Mouse (Mus musculus) naive thymus-derived CD4-positive, alpha-beta T cell, adult 2 months (primary cell): ENCODE results near the gene Sirt1.
A peak's percentile ranks its signal among the peaks of the same experiment; 100 is the strongest.
"Not testable (repeated sequence)": the region's sequence is repeated elsewhere in the genome, so short reads cannot be mapped to it uniquely, and the experiment has no call there.

Experiments
- DNase-seq: peaks from one replicate; pipeline ENCODE4 v3.0.0-alpha.2; 2011; ENCODE audit warnings: low read depth

Gene Sirt1

GRCm38 (mm10) chr10:63381498-63382280 lies at the start of gene Sirt1:
Sirt1 (minus strand) TSS chr10:63381704.
- DNase-seq, result peak; percentile 64

DNA sequence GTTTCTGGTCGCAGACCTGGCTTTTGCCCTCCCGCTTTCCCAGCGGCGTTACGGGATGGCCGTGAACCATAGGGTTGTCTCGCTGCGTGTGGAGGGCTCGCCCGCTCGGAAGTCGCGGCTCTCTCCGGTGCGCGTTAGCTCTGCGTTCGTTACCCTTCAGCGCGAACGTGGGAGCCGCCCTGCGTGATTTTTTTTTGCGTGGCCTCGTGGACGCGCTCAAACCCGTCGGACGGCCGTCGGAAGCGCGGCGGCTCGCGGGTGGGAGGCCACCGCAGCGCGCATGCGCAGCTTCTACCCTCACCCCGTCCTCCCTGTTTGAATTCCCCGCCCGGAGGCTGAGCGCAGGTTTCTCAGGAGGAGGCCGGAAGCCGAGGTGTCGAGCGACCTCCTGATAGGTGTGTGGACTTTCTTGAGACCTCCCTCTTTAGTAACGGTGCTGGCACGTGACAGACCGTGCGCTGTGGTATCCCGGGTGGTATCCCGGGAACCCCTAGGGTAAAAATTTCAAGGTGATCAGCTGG lies 48.3 kb upstream of the Sirt1 start, which contains the start of gene Ctnna3:
Ctnna3 (plus strand) TSS at position 314 of the 521 bp plus-strand sequence.
- peak; percentile 96 for DNase-seq

DNA sequence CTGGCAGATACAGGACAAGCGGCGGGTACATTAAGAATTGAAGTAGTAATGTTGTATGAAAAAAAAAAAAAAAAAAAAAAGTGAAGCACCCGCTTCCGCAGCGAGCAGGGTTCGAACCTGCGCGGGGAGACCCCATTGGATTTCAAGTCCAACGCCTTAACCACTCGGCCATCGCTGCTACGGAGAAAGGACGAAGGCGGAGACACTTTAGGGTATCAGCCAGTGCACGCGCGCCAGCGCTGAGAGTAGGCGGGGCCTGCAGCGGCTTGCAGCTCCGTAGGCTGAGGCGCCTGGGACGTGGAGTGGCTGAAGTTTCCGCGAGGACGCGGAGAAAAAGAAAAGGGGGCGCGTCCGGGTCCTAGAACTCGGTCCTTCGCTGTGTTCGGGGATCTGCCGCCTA lies 47.9 kb upstream of the Sirt1 start:
- peak; percentile 100 for DNase-seq

DNA sequence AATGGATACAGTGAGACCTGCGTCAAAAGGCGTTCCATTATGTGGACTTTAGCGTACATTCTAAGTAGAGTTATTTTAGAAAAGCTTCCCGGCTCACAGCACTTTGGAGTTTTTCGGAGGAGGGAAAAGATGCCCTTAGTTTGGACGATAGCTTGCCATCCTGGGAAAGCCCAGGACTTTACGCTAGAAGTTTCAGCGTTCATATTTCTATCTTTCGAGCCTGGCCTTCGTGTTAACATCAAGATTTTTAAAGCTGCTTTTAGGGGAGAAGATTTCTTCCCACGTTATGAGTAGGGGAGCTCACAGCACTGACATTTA lies 47.5 kb upstream of the Sirt1 start:
- no peak for DNase-seq

DNA sequence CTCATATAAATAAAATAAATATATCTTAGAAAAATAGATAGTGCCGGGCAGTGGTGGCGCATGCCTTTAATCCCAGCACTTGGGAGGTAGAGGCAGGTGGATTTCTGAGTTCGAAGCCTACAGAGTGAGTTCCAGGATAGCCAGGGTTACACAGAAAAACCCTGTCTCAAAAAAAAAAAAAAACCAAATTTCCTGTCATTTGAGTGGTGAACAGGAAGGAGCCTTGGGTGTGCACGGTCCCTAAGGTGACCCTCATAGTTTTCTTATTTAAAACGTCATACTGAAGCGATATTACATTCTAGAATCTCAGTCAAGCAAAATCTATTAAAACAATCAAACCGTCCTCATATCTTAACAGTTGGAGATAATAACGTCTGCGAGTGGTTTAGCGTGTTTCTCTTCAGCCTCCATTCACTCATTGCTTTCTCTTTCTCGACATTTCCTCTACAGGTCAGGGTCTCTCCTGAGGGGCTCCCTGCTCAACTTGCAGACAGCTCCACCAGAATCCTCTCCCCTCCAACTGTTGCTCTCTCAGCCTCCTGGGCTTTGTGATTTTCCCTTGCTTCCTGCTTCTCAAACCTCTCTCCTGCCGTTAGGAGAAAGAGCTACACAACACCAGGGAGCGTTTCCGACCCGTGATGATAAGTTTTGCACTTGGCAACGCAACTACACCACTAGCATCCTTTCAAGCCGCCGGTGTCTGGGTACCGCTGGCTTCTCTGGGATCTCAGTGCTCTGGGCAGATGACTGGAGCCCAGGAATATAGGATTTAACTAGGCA lies 46.9 kb upstream of the Sirt1 start:
- peak; percentile 77 for DNase-seq

GRCm38 (mm10) chr10:63427146-63427545 lies 45.6 kb upstream of the Sirt1 start:
- peak; percentile 6 for DNase-seq

- DNase-seq, result peak; percentile 78
Observed at GRCm38 (mm10) chr10:63424475-63424814, 42.9 kb upstream of the Sirt1 start.

GRCm38 (mm10) chr10:63423591-63424474 lies 42.3 kb upstream of the Sirt1 start:
- DNase-seq, result peak; percentile 6

- peak; percentile 4 for DNase-seq
Observed at GRCm38 (mm10) chr10:63422736-63422992, 41.2 kb upstream of the Sirt1 start.

DNA sequence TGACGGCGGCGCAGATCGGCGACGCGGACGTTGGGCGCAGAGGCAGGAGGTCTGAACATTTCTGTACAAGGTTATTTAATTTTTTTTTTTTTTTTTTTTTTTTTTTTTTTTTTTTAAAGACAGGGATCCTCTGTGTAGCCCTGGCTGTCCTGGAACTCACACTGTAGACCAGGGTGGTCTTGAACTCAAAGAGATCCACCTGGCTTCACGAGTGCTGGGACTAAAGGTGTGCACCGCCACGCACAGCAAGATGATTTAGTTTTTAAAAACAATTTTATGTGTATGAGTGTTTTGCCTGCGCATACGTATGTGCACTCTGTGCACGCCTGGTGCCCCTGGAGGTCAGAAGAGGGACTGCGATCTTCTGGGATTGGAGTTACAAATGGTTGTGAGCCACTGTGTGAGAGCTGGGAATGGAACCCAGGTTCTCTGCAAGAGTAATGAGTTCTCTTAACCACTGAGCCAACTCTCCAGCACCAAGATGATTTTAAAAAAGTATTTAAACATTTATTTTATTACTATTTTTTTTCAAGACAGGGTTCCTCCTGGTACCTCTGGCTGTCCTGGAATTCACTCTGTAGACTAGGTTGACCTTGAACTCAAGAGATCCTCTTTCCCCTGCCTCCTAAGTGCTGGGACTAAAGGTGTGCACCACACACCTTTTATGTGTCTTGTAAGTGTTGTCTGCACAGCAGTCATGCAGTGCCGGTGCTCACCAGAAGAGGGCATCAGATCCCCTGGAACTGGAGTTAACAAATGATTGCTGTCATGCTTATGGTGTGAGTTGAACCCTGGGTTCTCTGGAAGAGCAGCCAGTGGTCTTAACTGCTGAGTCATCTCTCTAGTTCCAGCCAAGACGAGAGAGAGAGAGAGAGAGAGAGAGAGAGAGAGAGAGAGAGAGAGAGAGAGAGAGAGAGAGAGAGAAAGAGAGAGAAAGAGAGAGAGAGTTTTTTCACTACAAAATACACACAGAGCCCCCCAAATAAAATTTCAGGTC lies 40.5 kb upstream of the Sirt1 start, which contains the start of gene Gm7075:
Gm7075 (minus strand) TSS at position 51 of the 997 bp plus-strand sequence.
- peak; percentile 69 for DNase-seq

DNA sequence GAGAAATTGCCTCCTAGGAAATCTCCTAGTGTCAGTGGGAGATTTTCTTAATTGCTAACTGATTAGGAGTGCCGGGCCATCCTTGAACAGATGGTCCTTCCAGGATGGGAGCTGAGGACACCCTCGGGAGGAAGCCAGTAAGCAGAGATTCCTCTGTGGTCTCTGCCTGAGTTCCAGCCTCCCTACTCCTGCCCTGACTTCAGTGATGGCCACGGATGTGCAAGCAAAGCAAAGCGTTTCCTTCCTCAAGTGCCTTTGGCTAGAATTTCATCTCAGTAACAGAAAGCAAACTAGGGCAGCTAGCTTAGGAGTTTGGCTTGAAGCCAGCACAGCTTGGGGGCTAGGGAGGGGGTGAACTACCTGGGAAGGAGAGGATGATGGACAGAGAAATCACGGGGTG lies 35.6 kb upstream of the Sirt1 start:
- DNase-seq, result no peak

DNA sequence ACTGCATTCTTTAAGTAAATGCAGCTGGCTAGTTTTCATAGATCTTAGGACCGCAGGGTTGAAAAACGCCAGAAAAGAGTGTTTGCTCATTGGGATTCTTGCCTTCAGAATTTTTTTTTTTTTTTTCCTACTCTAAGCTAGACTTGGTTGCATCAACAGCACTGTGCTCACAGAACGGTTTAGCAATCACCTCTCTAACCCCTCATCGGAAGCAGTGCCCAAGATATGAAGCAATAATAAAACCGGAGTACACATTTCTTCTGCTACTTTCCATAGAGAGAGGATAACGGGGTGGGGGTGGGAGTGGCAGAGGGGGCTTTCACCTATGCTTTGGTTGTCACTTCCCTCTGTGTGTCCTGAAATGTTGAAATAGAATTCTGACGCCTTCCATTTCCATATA lies 34.3 kb upstream of the Sirt1 start:
- DNase-seq, result no peak

GRCm38 (mm10) chr10:63415287-63415686 lies 33.8 kb upstream of the Sirt1 start:
- DNase-seq, result no peak

DNA sequence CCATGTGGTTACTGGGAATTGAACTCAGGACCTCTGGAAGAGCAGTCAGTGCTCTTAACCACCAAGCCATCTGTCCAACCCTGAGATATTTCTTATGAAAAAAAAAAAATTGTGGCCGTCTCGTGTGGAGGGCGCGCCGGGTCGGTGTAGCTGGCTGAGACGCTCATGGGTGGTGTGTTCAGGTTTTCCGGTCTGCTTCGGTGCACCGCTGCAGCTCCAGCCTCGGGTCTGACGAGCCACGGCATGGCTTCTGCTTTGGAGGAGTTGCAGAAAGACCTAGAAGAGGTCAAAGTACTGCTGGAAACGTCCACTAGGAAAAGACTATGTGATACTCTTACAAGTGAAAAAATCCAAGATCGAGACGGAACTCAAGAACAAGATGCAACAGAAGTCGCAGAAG lies 31.3 kb upstream of the Sirt1 start:
- no peak for DNase-seq

DNA sequence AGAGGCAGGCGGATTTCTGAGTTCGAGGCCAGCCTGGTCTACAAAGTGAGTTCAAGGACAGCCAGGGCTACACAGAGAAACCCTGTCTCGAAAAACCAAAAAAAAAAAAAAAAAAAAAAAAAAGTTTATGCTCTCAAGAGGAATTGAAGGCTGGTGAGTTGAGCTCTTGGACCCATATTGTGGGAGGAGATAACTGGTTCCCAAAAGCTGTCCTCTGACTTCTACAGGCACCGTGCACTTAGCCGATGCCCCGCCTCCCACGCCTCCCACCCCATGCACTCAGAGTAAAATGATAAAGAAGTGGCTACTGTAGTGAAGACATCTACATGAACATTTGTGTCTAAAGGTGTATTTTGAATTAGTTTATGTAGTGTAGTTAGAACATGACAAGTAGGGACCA lies 30.2 kb upstream of the Sirt1 start:
- not testable (repeated sequence) for DNase-seq

DNA sequence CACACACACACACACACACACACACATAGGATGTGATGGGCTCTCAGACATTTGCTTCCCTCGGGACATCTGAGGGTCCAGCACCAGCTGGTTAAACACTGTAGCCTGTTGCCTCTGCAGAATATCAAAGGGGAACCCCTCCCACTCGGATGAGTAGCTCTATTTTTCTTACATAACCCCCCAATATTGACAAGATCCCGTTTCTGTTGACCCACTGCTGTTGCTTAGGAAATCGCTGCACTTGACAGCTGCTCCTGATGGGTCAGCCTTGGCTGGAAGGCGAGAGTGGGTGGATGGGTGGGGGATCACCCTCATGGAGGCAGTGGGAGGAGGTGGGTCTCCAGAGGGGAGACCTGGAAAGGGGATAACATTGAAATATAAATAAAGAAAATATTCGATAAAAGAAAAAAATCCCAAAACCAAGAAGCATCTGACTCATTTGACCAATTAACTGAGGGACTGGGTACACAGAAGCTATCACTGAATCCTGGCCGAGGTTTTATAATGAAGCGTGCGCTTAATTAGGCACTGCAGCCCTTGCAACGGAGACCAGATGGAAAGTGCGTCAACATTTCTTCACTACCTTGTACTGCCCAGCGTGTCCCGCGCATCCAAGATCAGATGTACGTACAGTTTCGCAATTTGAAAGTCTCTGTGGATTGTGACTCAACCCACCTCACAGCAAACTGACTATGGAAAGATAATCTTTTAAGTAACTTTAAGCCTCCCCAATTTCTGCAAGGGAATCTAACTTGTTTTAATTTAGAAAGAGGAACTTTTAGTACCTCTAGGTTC lies 28.9 kb upstream of the Sirt1 start:
- DNase-seq, result no peak

DNA sequence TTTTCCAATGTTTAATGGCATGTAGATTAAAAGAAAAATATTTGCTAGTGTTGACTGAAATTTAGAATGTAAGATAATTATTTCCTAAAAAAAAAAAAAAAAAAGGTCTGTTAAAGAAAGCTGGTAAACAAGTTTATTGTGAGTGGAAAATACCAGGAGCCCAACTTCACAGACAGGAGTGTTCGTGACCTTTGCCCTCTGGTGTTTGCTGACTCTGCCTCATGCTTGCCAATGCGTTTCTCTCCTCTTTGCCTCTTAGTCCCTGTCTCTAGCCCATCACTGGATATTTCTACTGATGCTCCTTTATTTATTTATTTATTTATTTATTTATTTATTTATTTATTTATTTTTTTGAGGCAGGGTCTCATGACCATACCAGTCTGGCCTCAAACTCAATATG lies 22.1 kb upstream of the Sirt1 start:
- DNase-seq, result no peak

- DNase-seq, result no peak
Observed at GRCm38 (mm10) chr10:63402731-63403504, 21.4 kb upstream of the Sirt1 start.

- DNase-seq, result no peak
Observed at GRCm38 (mm10) chr10:63396963-63397362, 15.5 kb upstream of the Sirt1 start.

GRCm38 (mm10) chr10:63388948-63389347 lies 7.4 kb upstream of the Sirt1 start:
- no peak for DNase-seq
